Mouse (Mus musculus) limb, embryonic 11.5 days (tissue): ENCODE results near the gene Nrg4. TPM values are rescaled to one million over a fixed set of nuclear protein-coding genes. Genes with fewer than 3 reads are reported as not detected.
"Not testable (repeated sequence)": the region's sequence is repeated elsewhere in the genome, so short reads cannot be mapped to it uniquely, and the experiment has no call there.

Experiments used
- ATAC-seq: fragments of 200-750 bp; cut with Nextera tagmentation; 2 replicates; pipeline ENCODE4 v1.8.0; 2017; ENCODE audit warnings: low read depth; ENCODE audit not compliant: insufficient number of reproducible peaks, low FRiP score, low TSS enrichment
- DNase-seq: peaks from one replicate; pipeline ENCODE4 v3.0.0-alpha.2; 2015; ENCODE audit warnings: low spot score
- H3K27ac ChIP-seq: fragments of 300-500 bp; sonication (generic); replicated peaks from 2 replicates; pipeline ENCODE4 v1.5.1; 2014; ENCODE audit warnings: low read depth, mild to moderate bottlenecking, low read length
- H3K27me3 ChIP-seq: fragments of 300-500 bp; sonication (generic); 2 replicates; pipeline ENCODE4 v1.6.1; 2014; ENCODE audit warnings: mild to moderate bottlenecking, low read length, mixed read lengths; ENCODE audit not compliant: control insufficient read depth, insufficient read depth
- H3K36me3 ChIP-seq: fragments of 300-500 bp; sonication (generic); 2 replicates; pipeline ENCODE4 v1.6.1; 2014; ENCODE audit warnings: mild to moderate bottlenecking, low read length, moderate library complexity, mixed read lengths; ENCODE audit not compliant: control insufficient read depth, insufficient read depth
- H3K4me1 ChIP-seq: fragments of 300-500 bp; sonication (generic); 2 replicates; pipeline ENCODE4 v1.6.1; 2014; ENCODE audit warnings: low read length, mixed read lengths; ENCODE audit not compliant: control insufficient read depth, insufficient read depth
- H3K4me2 ChIP-seq: fragments of 300-500 bp; sonication (generic); 2 replicates; pipeline ENCODE4 v1.6.1; 2014; ENCODE audit warnings: low read depth, mild to moderate bottlenecking, moderate library complexity; ENCODE audit not compliant: severe bottlenecking
- H3K4me3 ChIP-seq: fragments of 300-500 bp; sonication (generic); 2 replicates; pipeline ENCODE4 v1.5.1; 2014; ENCODE audit warnings: low read depth, low read length
- H3K9ac ChIP-seq: fragments of 300-500 bp; sonication (generic); 2 replicates; pipeline ENCODE4 v1.6.1; 2014; ENCODE audit warnings: mild to moderate bottlenecking, low read length
- H3K9me3 ChIP-seq: fragments of 300-500 bp; sonication (generic); 2 replicates; pipeline ENCODE4 v1.6.1; 2016; ENCODE audit warnings: low read length; ENCODE audit not compliant: control insufficient read depth
- WGBS: fragments of 180-500 bp; shearing (Covaris S2); extraction: QIAGEN DNeasy Blood & Tissue Kit; methylation state at CpG from one replicate; pipeline ENCODE4 v1.1.7; 2014; 5-methylcytosine and 5-hydroxymethylcytosine counted together
- polyA plus RNA-seq: library from polyadenylated mRNA; unstranded; fragments of >200 nt; fragmentation: Nextera tagmentation; extraction: Ambion mirVana; gene quantifications from 2 replicates; pipeline ENCODE4 v1.2.1, GENCODE M21; 2014

The Nrg4 gene
- polyA plus RNA-seq, 1 experiment from 2014 or later, result 1.5 TPM

- no peaks in the 10 kb centered on the region for H3K4me1 ChIP-seq
- WGBS, result 93% methylated on average over 3 of the region's 3 CpGs
- no peaks in the 10 kb centered on the region for H3K36me3 ChIP-seq
- H3K4me3 ChIP-seq, result no peak overlapping the region
- DNase-seq (no peak), ATAC-seq (no peak)
- no peaks in the 10 kb centered on the region for H3K27me3 ChIP-seq
- H3K9me3 ChIP-seq, result no peaks in the 10 kb centered on the region
- no peak overlapping the region for H3K9ac ChIP-seq
- H3K27ac ChIP-seq, result no peak overlapping the region
- H3K4me2 ChIP-seq, result no peak overlapping the region
Measured at GRCm38 (mm10) chr9:55244079-55244478, 82.6 kb downstream of the Nrg4 start.

- Histone ChIP-seq H3K27me3 (no peaks in the 10 kb centered on the region), H3K4me1 (no peaks in the 10 kb centered on the region), H3K9me3 (no peaks in the 10 kb centered on the region), H3K9ac (no peak overlapping the region), H3K4me3 (no peak overlapping the region), H3K36me3 (no peaks in the 10 kb centered on the region), H3K27ac (no peak overlapping the region), H3K4me2 (no peak overlapping the region)
- ATAC-seq, result no peak
- WGBS, result 77% methylated on average over 3 of the region's 3 CpGs
- no peak for DNase-seq
Measured at GRCm38 (mm10) chr9:55243280-55243679, 83.4 kb downstream of the Nrg4 start.

- H3K4me3 ChIP-seq, result no peak overlapping the region
- no peaks in the 10 kb centered on the region for H3K36me3 ChIP-seq
- peak overlapping the region; percentile 39 for H3K4me2 ChIP-seq
- DNase-seq (peak; percentile 41), ATAC-seq (no peak)
- H3K9ac ChIP-seq, result peak overlapping the region; percentile 30; the same call in 1 of the 2 replicates
- no peaks in the 10 kb centered on the region for H3K9me3 ChIP-seq
- no peak overlapping the region for H3K27ac ChIP-seq
- 44% methylated on average over 24 of the region's 24 CpGs for whole genome bisulfite sequencing
- H3K4me1 ChIP-seq, result no peaks in the 10 kb centered on the region
- H3K27me3 ChIP-seq, result no peaks in the 10 kb centered on the region
Measured at GRCm38 (mm10) chr9:55241863-55242685, 84.6 kb downstream of the Nrg4 start.

GRCm38 (mm10) chr9:55240852-55241251 is 85.8 kb downstream of the Nrg4 start:
- Histone ChIP-seq H3K4me1 (no peaks in the 10 kb centered on the region), H3K4me2 (no peak overlapping the region), H3K27me3 (no peaks in the 10 kb centered on the region), H3K4me3 (no peak overlapping the region), H3K27ac (no peak overlapping the region), H3K9me3 (no peaks in the 10 kb centered on the region), H3K9ac (no peak overlapping the region), H3K36me3 (no peaks in the 10 kb centered on the region)
- ATAC-seq (no peak), DNase-seq (no peak)
- whole genome bisulfite sequencing, result 88% methylated on average over 5 of the region's 5 CpGs

- H3K9me3 ChIP-seq, result no peaks in the 10 kb centered on the region
- no peaks in the 10 kb centered on the region for H3K27me3 ChIP-seq
- H3K4me2 ChIP-seq, result no peak overlapping the region
- no peak overlapping the region for H3K27ac ChIP-seq
- H3K9ac ChIP-seq, result no peak overlapping the region
- H3K4me3 ChIP-seq, result no peak overlapping the region
- WGBS, result 75% methylated on average over 13 of the region's 13 CpGs
- ATAC-seq (no peak), DNase-seq (no peak)
- no peaks in the 10 kb centered on the region for H3K36me3 ChIP-seq
- H3K4me1 ChIP-seq, result no peaks in the 10 kb centered on the region
Measured at GRCm38 (mm10) chr9:55236235-55237165, 90.1 kb downstream of the Nrg4 start.

- 72% methylated on average over 11 of the region's 11 CpGs for WGBS
Measured at GRCm38 (mm10) chr9:55233076-55233475, 93.6 kb downstream of the Nrg4 start.

GRCm38 (mm10) chr9:55232586-55232985 is 94.1 kb downstream of the Nrg4 start:
- Histone ChIP-seq H3K27me3 (no peaks in the 10 kb centered on the region), H3K9ac (no peak overlapping the region), H3K4me3 (no peak overlapping the region), H3K36me3 (no peaks in the 10 kb centered on the region), H3K27ac (no peak overlapping the region), H3K4me2 (no peak overlapping the region), H3K4me1 (no peaks in the 10 kb centered on the region), H3K9me3 (no peaks in the 10 kb centered on the region)
- DNase-seq (no peak), ATAC-seq (no peak)
- 88% methylated on average over 7 of the region's 7 CpGs for WGBS

More at GRCm38 (mm10) chr9:55233076-55233475, 93.6 kb downstream of the Nrg4 start:
- not testable (repeated sequence) for H3K27me3 ChIP-seq, H3K27ac ChIP-seq, H3K4me2 ChIP-seq, ATAC-seq, H3K36me3 ChIP-seq, H3K4me3 ChIP-seq, H3K4me1 ChIP-seq, DNase-seq, H3K9ac ChIP-seq, H3K9me3 ChIP-seq

GRCm38 (mm10) chr9:55232110-55232509 is 94.5 kb downstream of the Nrg4 start:
- DNase-seq (no peak), ATAC-seq (no peak)
- H3K4me1 ChIP-seq, result no peaks in the 10 kb centered on the region
- H3K27ac ChIP-seq, result no peak overlapping the region
- no peak overlapping the region for H3K4me2 ChIP-seq
- WGBS, result 91% methylated on average over 5 of the region's 5 CpGs
- no peaks in the 10 kb centered on the region for H3K27me3 ChIP-seq
- no peaks in the 10 kb centered on the region for H3K36me3 ChIP-seq
- no peak overlapping the region for H3K4me3 ChIP-seq
- no peaks in the 10 kb centered on the region for H3K9me3 ChIP-seq
- H3K9ac ChIP-seq, result no peak overlapping the region
